Mouse (Mus musculus) mouse trophoblast stem cell (cell line): ENCODE measurements around the gene Zfp786.
"Not testable (repeated sequence)": the region's sequence is repeated elsewhere in the genome, so short reads cannot be mapped to it uniquely, and the experiment has no call there.

Source experiments
- in situ Hi-C, 2 experiments: fragments of 300-500 bp; cut with MseI, MboI; formaldehyde crosslinking; loops; 2 replicates in 1 of 2; 3 replicates in 1 of 2; pipeline ENCODE4 v1.15.1; 2025

The Zfp786 gene

GRCm38 (mm10) chr6:47830104-47831078, at the start of gene Zfp786:
Gene Zfp786 (minus strand): TSS chr6:47830867.
- in situ Hi-C loops: no loop called here

GRCm38 (mm10) chr6:47880166-47880565, 49.5 kb upstream of the Zfp786 start:
- in situ Hi-C loops: no loop called here

GRCm38 (mm10) chr6:47879049-47879716, 48.5 kb upstream of the Zfp786 start:
- in situ Hi-C loops: no loop called here

GRCm38 (mm10) chr6:47878593-47878992, 47.9 kb upstream of the Zfp786 start:
- in situ Hi-C loops: no loop called here

- in situ Hi-C loops: no loop called here
Measured at GRCm38 (mm10) chr6:47878133-47878514, 47.5 kb upstream of the Zfp786 start.

GRCm38 (mm10) chr6:47877461-47878132, 46.9 kb upstream of the Zfp786 start:
- in situ Hi-C loops: no loop called here

GRCm38 (mm10) chr6:47877058-47877457, 46.4 kb upstream of the Zfp786 start, which contains the start of gene Zfp282:
Gene Zfp282 (plus strand): TSS chr6:47877204.
- in situ Hi-C loops: no loop called here

- in situ Hi-C loops: no loop called here
Measured at GRCm38 (mm10) chr6:47872266-47872665, 41.6 kb upstream of the Zfp786 start.

- in situ Hi-C loops: not testable (repeated sequence)
Measured at GRCm38 (mm10) chr6:47857729-47858128, 27.1 kb upstream of the Zfp786 start.

- in situ Hi-C loops: no loop called here
Measured at GRCm38 (mm10) chr6:47857241-47857640, 26.6 kb upstream of the Zfp786 start.

- in situ Hi-C loops: no loop called here
Measured at GRCm38 (mm10) chr6:47845779-47846178, 15.1 kb upstream of the Zfp786 start.

- in situ Hi-C loops: no loop called here
Measured at GRCm38 (mm10) chr6:47842337-47842736, 11.7 kb upstream of the Zfp786 start.

GRCm38 (mm10) chr6:47841831-47842230, 11.2 kb upstream of the Zfp786 start:
- in situ Hi-C loops: no loop called here

- in situ Hi-C loops: no loop called here
Measured at GRCm38 (mm10) chr6:47841077-47841476, 10.4 kb upstream of the Zfp786 start.

- in situ Hi-C loops: no loop called here
Measured at GRCm38 (mm10) chr6:47837630-47838029, 7.0 kb upstream of the Zfp786 start.

- in situ Hi-C loops: no loop called here
Measured at GRCm38 (mm10) chr6:47835984-47836521, 5.4 kb upstream of the Zfp786 start.

GRCm38 (mm10) chr6:47835482-47835983, 4.9 kb upstream of the Zfp786 start, which contains the start of gene Zfp398:
Gene Zfp398 (plus strand): TSS chr6:47835661.
- in situ Hi-C loops: no loop called here

- in situ Hi-C loops: no loop called here
Measured at GRCm38 (mm10) chr6:47832220-47832619, 1.6 kb upstream of the Zfp786 start.

- in situ Hi-C loops: loop anchor here (5.0 kb wide), 1 partner anchor 37 kb away; no protein-coding TSS in a partner anchor
Measured at GRCm38 (mm10) chr6:47828950-47829349, 1.7 kb downstream of the Zfp786 start.

- in situ Hi-C loops: loop anchor here (5.0 kb wide), 1 partner anchor 35 kb away; no protein-coding TSS in a partner anchor
Measured at GRCm38 (mm10) chr6:47827462-47827861, 3.2 kb downstream of the Zfp786 start.

GRCm38 (mm10) chr6:47824241-47824640, 6.4 kb downstream of the Zfp786 start:
- in situ Hi-C loops: no loop called here
